Mouse (Mus musculus): ENCODE data around the gene Tmem132d.

Tmem132d gene

GRCm38 (mm10) chr5:128405071-128405470 is 27.8 kb downstream of the Tmem132d start:
- DNase-seq (ENCODE audit: low spot score) = no peak

GRCm38 (mm10) chr5:128404223-128404622 is 28.7 kb downstream of the Tmem132d start:
- no peak for DNase-seq (ENCODE audit: low spot score)

DNA sequence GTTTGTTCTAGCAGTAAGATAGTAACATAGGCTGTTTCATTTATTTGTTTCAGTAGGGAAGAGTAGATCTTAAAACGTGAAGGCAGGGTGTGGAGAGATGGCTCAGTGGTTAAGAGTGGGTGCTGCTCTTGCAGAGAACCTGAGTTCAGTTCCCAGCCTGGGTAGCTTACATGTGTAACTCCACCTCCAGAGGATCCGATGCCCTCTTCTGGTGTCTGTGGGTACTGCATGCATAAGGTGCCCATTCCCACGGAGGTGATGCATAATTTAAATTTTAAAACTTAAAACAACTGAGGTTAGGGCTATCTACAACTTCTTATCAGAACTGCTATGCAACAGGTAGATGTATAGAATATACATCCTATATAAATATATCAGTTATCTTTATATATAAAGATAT is 40.5 kb downstream of the Tmem132d start:
- DNase-seq (ENCODE audit: low spot score) = no peak

DNA sequence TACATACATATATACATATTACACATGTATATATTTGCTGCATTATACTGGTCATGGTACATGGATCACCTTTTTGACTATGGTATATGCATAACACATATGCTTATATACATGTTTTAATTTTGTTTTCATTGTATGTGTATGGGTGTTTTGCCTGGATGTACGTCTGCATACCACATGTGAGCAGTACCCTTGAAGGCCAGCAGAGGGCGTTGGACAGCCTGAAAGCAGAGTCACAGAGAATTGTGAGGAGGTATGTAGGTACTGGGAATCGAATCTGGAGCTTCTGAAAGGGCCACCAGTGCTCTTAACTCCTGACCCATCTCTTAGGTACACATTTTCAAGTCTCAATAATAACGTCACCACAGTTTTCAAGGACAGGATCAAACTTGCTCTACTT is 43.2 kb downstream of the Tmem132d start:
- peak; percentile 8 for DNase-seq (ENCODE audit: low spot score)

GRCm38 (mm10) chr5:128388358-128389141 is 44.3 kb downstream of the Tmem132d start:
- DNase-seq (ENCODE audit: low spot score) = no peak

- no peak for DNase-seq (ENCODE audit: low spot score)
Observed at GRCm38 (mm10) chr5:128369814-128370213, 63.1 kb downstream of the Tmem132d start.

DNA sequence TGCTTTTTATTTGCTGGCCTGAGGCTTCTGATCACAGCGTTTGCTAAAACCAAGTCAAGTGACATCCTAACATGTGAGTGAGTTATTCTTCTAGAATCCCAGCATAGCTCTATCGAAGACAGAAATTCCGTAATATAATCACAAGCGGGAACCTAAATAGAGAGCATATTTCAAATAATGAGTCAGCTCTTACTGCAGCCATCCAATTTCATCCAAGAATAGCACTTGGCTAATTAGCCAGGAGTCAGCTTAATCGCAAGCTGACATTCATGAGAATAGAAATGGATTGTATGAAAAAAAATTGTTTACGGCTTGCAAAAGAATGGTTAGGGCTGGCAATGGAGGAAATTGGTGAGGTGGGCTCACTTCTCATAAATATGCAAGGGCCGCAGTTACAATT is 63.8 kb downstream of the Tmem132d start:
- DNase-seq (ENCODE audit: low spot score) = no peak

- DNase-seq (ENCODE audit: low spot score) = no peak
Observed at GRCm38 (mm10) chr5:128365261-128365985, 67.5 kb downstream of the Tmem132d start.

GRCm38 (mm10) chr5:128360946-128361675 is 71.8 kb downstream of the Tmem132d start:
- no peak for DNase-seq (ENCODE audit: low spot score)

DNA sequence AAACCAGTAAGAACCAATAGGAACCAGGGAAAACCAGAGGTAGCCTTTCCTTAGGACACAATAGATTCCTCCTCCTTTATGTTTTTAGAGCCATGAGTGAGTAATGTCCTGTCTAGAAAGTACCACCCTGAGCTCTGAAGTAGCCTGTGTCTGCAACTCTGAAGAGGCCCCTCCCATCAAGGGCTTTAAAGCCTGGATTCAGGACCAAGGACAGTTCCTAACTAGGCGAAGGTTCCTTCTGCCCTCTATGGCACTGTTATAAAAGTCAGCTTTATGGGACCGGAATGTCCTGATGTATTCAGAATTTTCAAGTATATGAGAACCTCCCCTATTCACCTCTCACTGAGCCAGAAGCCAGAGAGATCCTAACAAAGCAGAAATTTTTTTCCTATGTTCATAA is 84.0 kb downstream of the Tmem132d start:
- DNase-seq (ENCODE audit: low spot score) = no peak

- DNase-seq (ENCODE audit: low spot score) = no peak
Observed at GRCm38 (mm10) chr5:128336841-128337240, 96.0 kb downstream of the Tmem132d start.

DNA sequence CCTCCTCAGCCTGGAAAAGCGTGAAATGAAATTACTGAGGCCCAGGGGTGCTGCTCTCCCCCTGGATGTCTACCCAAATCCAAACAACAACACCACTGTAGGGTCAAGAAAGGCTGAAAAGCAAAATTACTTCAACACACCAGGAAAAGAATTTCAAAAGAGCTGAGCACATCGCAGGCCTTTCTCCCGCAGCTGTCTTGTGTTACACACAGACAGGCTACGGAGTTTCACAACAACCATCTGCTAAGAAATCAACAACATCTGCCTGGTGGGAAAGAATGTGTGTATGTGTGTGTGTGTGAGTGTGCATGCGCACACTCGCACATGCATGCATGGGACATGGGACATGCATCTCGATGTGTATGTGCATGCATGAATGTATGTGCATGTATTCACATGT is 100.1 kb downstream of the Tmem132d start:
- no peak for DNase-seq (ENCODE audit: low spot score)

DNA sequence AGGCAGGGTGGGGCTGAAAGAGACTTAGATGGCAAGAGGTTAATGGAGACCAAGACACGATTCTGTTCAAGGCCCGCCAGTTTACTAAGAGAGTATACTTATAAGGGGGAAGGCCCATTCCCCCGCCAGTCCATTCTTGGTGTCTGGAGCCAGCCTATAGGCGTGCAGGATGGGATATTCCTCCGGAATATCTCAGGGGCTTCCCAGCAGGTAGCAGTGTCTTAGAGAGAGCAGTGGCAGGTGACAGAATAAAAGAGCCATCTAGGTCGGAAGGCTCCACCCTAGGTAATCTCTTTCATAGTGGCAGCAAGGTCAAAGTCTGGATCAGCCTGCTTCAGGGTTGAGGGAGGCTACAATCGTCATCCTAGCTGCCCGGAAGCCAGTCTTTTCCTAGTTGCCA is 102.5 kb downstream of the Tmem132d start:
- no peak for DNase-seq (ENCODE audit: low spot score)

- no peak for DNase-seq (ENCODE audit: low spot score)
Observed at GRCm38 (mm10) chr5:128302387-128302786, 130.5 kb downstream of the Tmem132d start.

- DNase-seq (ENCODE audit: low spot score) = no peak
Observed at GRCm38 (mm10) chr5:128291191-128291590, 141.7 kb downstream of the Tmem132d start.

GRCm38 (mm10) chr5:128273255-128273654 is 159.6 kb downstream of the Tmem132d start:
- DNase-seq (ENCODE audit: low spot score) = no peak

GRCm38 (mm10) chr5:128267366-128267765 is 165.5 kb downstream of the Tmem132d start:
- no peak for DNase-seq (ENCODE audit: low spot score)

GRCm38 (mm10) chr5:128244219-128244618 is 188.7 kb downstream of the Tmem132d start:
- no peak for DNase-seq (ENCODE audit: low spot score)

DNA sequence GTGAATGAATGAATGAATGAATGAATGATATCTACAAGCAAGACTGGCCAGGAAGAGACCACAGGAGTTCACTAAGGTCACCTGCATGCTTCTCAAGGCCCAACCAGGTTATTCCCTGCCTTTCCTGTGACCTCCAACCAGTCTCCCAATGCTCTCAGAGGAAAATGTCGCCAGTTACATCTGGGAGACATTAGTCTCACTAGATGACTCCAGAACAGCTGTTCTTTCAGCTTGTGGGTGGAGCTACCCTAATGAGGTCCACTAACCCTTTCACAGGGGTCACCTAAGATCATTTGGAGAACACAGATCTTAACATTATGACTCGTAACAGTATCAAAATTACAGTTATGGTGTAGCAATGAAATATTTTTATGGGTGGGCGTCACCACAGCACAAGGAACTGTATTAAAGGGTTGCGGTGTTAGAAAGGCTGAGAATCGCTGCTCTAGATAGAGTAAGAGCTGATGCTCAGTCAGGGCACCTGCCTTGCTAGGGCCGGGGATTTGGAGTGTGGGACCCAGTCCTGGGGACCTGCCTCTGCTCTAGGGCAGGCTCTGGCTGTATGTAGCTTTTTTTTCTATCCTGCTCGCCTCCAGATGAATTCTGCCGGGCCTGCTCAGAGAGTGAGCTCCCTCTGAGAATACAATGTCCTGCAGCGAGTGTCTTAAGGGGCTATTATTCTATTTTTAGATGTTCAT is 196.1 kb downstream of the Tmem132d start:
- no peak for DNase-seq (ENCODE audit: low spot score)

- no peak for DNase-seq (ENCODE audit: low spot score)
Observed at GRCm38 (mm10) chr5:128235611-128236010, 197.3 kb downstream of the Tmem132d start.

GRCm38 (mm10) chr5:128233101-128233500 is 199.8 kb downstream of the Tmem132d start:
- no peak for DNase-seq (ENCODE audit: low spot score)

GRCm38 (mm10) chr5:128218281-128218680 is 214.6 kb downstream of the Tmem132d start:
- no peak for DNase-seq (ENCODE audit: low spot score)

Data from lung, postnatal 25 days (tissue).